In genomic region chr3:146782548-146782947, GRCm38 (mm10) we compare ENCODE assay signal across 9 mouse cellular contexts. TPM values are rescaled to one million over a fixed set of nuclear protein-coding genes. Genes with fewer than 3 reads are reported as not detected.
DNase-seq lines count a peak whose midpoint lies in the region; ATAC-seq and TF ChIP-seq lines count a peak whose summit lies in the region.
"Had no signal": no experiment of that assay in that cellular context is flagged by ENCODE, and none has a peak within 500 bp of the region (broad histone marks: within the 10 kb centered on the region; RNA-seq: fewer than 3 reads in every experiment).

No protein-coding gene starts in this region.

- peak overlapping the region; percentile 9; the same call in 1 of the 2 replicates for H3K27ac ChIP-seq in hindbrain, embryonic 13.5 days
- H3K27ac ChIP-seq in hindbrain, embryonic 10.5 days: no peak overlapping the region
- H3K27ac ChIP-seq in CH12.LX (ENCODE audit: insufficient read depth, low read depth): no peak overlapping the region
- H3K27ac ChIP-seq in cortical plate, adult 2 months (ENCODE audit: insufficient read depth, low read length): no peak overlapping the region
- H3K27ac ChIP-seq in liver, embryonic 12.5 days: no peak overlapping the region

- no peak overlapping the region for H3K4me3 ChIP-seq in hindbrain, embryonic 13.5 days
- H3K4me3 ChIP-seq in hindbrain, embryonic 10.5 days: no peak overlapping the region
- H3K4me3 ChIP-seq in CH12.LX (replicated peaks in 1 of 3; ENCODE audit: low read depth in 2 of 3, low read length in 2 of 3, poor library complexity in 1 of 3): no peak overlapping the region
- H3K4me3 ChIP-seq in cortical plate, adult 2 months (ENCODE audit: insufficient read depth, low read length): no peak overlapping the region
- no peak overlapping the region for H3K4me3 ChIP-seq in liver, embryonic 12.5 days

- in situ Hi-C loops in CH12.LX (cut with MboI; ENCODE audit: low pct_ligation_motif_present, low pct_unique_long_range_greater_than_20kb, low sequenced_read_pairs): loop anchor here (10.0 kb wide), 1 partner anchor 438 kb away; no protein-coding TSS in a partner anchor

- TF ChIP-seq CTCF in CH12.LX (conservative IDR thresholded peaks at IDR 0.05 in 1 of 2, IDR thresholded peaks at IDR 0.05 in 1 of 2; ENCODE audit: low read depth in 2 of 2, low read length in 2 of 2): peak in 1 of 2 experiments; percentile 36; a peak in 2 of 4 replicates
- peak; percentile 15; the same call in 1 of the 2 replicates for TF ChIP-seq CTCF in cortical plate, adult 2 months (IDR thresholded peaks at IDR 0.05; ENCODE audit: extremely low read depth, insufficient read depth, low read length)

- H3K9me3 ChIP-seq in hindbrain, embryonic 13.5 days: no peaks in the 10 kb centered on the region
- H3K9me3 ChIP-seq in hindbrain, embryonic 10.5 days: no peaks in the 10 kb centered on the region
- no peaks in the 10 kb centered on the region for H3K9me3 ChIP-seq in CH12.LX (replicated peaks; ENCODE audit: low read length)
- H3K9me3 ChIP-seq in liver, embryonic 12.5 days (replicated peaks): no peaks in the 10 kb centered on the region

- H3K4me2 ChIP-seq in hindbrain, embryonic 13.5 days: no peak overlapping the region
- no peak overlapping the region for H3K4me2 ChIP-seq in CH12.LX (ENCODE audit: insufficient read depth, low read depth, poor library complexity, severe bottlenecking)
- H3K4me2 ChIP-seq in liver, embryonic 12.5 days: no peak overlapping the region

- H3K36me3 ChIP-seq in hindbrain, embryonic 13.5 days: no peaks in the 10 kb centered on the region
- 0 out of 2 replicates have a peak, but pooled peaks cover 3% of the 10 kb centered on the region for H3K36me3 ChIP-seq in hindbrain, embryonic 10.5 days
- peaks cover 0 to 6% of the 10 kb centered on the region in 2 experiments for H3K36me3 ChIP-seq in CH12.LX (replicated peaks in 1 of 2; ENCODE audit: control insufficient read depth in 1 of 2, insufficient read depth in 1 of 2, low read length in 1 of 2)
- no peaks in the 10 kb centered on the region for H3K36me3 ChIP-seq in liver, embryonic 12.5 days

- H3K4me1 ChIP-seq in hindbrain, embryonic 13.5 days (replicated peaks): peaks cover 11% of the 10 kb centered on the region
- H3K4me1 ChIP-seq in hindbrain, embryonic 10.5 days (replicated peaks): peaks cover 10% of the 10 kb centered on the region
- H3K4me1 ChIP-seq in CH12.LX (ENCODE audit: control insufficient read depth in 1 of 2, insufficient read depth in 2 of 2): peaks cover 6 to 52% of the 10 kb centered on the region in 2 experiments; a peak in 3 of 4 replicates
- H3K4me1 ChIP-seq in cortical plate, adult 2 months (ENCODE audit: control insufficient read depth, insufficient read depth, low read length): peaks cover 2% of the 10 kb centered on the region; the same call in 1 of the 2 replicates
- peaks cover 38% of the 10 kb centered on the region for H3K4me1 ChIP-seq in liver, embryonic 12.5 days

- dilution Hi-C loops in CH12.LX (cut with MboI; ENCODE audit: extremely low pct_ligation_motif_present, extremely low pct_unique_long_range_greater_than_20kb, low sequenced_read_pairs): no loop called here

- ATAC-seq in hindbrain, embryonic 13.5 days (ENCODE audit: low FRiP score): peak; percentile 62; the same call in 1 of the 2 replicates
- ATAC-seq in liver, embryonic 12.5 days: peak; percentile 25; the same call in 1 of the 2 replicates

- H3K27me3 ChIP-seq in hindbrain, embryonic 13.5 days: no peaks in the 10 kb centered on the region
- no peaks in the 10 kb centered on the region for H3K27me3 ChIP-seq in hindbrain, embryonic 10.5 days (ENCODE audit: insufficient read depth, poor library complexity, severe bottlenecking)
- H3K27me3 ChIP-seq in CH12.LX (replicated peaks): no peaks in the 10 kb centered on the region
- no peaks in the 10 kb centered on the region for H3K27me3 ChIP-seq in liver, embryonic 12.5 days (replicated peaks)

- TF ChIP-seq RAD21 in CH12.LX (IDR thresholded peaks at IDR 0.05; ENCODE audit: low read depth, low read length): no peak; the same call in 1 of the 2 replicates

- no peak for TF ChIP-seq EP300 in CH12.LX (IDR thresholded peaks at IDR 0.05; ENCODE audit: low read length)

- no peaks in the 10 kb centered on the region for H3K79me2 ChIP-seq in CH12.LX (replicated peaks; ENCODE audit: control insufficient read depth, extremely low read depth, insufficient read depth, poor library complexity, severe bottlenecking)

- no peak for TF ChIP-seq POLR2A in CH12.LX (IDR thresholded peaks at IDR 0.05; ENCODE audit: low read depth, low read length)
- TF ChIP-seq POLR2A in cortical plate, adult 2 months (IDR thresholded peaks at IDR 0.05; ENCODE audit: extremely low read depth, insufficient read depth, low read length): no peak

- H3K9ac ChIP-seq in hindbrain, embryonic 13.5 days: no peak overlapping the region
- H3K9ac ChIP-seq in CH12.LX (ENCODE audit: insufficient read depth, low read depth): no peak overlapping the region
- H3K9ac ChIP-seq in liver, embryonic 12.5 days: no peak overlapping the region

- 26% methylated on average over 6 of the region's 6 CpGs for WGBS in hindbrain, embryonic 13.5 days
- WGBS in hindbrain, embryonic 10.5 days: 38% methylated on average over 6 of the region's 6 CpGs
- 43% methylated on average over 6 of the region's 6 CpGs for WGBS in liver, embryonic 12.5 days (ENCODE audit: insufficient replicate concordance)

- DNase-seq in hindbrain, embryonic 10.5 days (ENCODE audit: low spot score): no peak
- DNase-seq in CH12.LX (ENCODE audit: extremely low read depth): peak; percentile 48
- DNase-seq in spleen, adult 12 weeks (ENCODE audit: low spot score): no peak
- no peak for DNase-seq in layer of hippocampus, adult 9-11 months
- no peak for DNase-seq in ovary, postnatal 14 days (ENCODE audit: low spot score)
- DNase-seq: lung, adult 18-20 months had no signal

TF ChIP-seq in CH12.LX, 34 proteins besides CTCF, POLR2A, EP300 and RAD21:
- TF ChIP-seq CHD1 (IDR thresholded peaks at IDR 0.05; ENCODE audit: low read depth, low read length) (no peak), SMC3 (IDR thresholded peaks at IDR 0.05; ENCODE audit: low read depth, low read length) (peak; percentile 10; the same call in 1 of the 2 replicates)

RNA-seq across cellular contexts. Expression of gene Prkacb, which starts 30.2 kb away (rescaled TPM):
- polyA plus RNA-seq in hindbrain, embryonic 13.5 days (2015; fragmentation: Nextera tagmentation; extraction: Ambion mirVana): 133 and 140 TPM in 2 replicates
- polyA plus RNA-seq in hindbrain, embryonic 10.5 days (2016; fragmentation: Nextera tagmentation; extraction: Ambion mirVana): 57.0 and 60.5 TPM in 2 replicates
- 29.0 and 33.1 TPM in 2 replicates for total RNA-seq in CH12.LX (2012; rRNA removed)
- 65.1 and 70.3 TPM in 2 replicates for total RNA-seq in CH12.LX (2014; rRNA removed)
- 61.8 and 62.1 TPM in 2 replicates for polyA plus RNA-seq in CH12.LX (2012; ENCODE audit: insufficient read length, low read depth)
- polyA plus RNA-seq in cortical plate, adult 2 months (2012; rRNA removed): 241 and 258 TPM in 2 replicates
- 22.2 and 23.9 TPM in 2 replicates for polyA plus RNA-seq in liver, embryonic 12.5 days (2016; fragmentation: Nextera tagmentation; extraction: Ambion mirVana)
